Mouse (Mus musculus) lung, adult 2 months (tissue): ENCODE results near the gene Scarb1.
A peak's percentile ranks its signal among the peaks of the same experiment; 100 is the strongest.

ENCODE experiments used
- CTCF ChIP-seq: fragments of 200-500 bp; IDR thresholded peaks from 2 replicates; pipeline ENCODE4 v1.5.1; 2011; ENCODE audit warnings: mild to moderate bottlenecking, low read length, control low read depth; ENCODE audit not compliant: insufficient read depth
- POLR2A ChIP-seq: fragments of 200-500 bp; IDR thresholded peaks from 2 replicates; pipeline ENCODE4 v1.6.1; 2011; ENCODE audit warnings: low read depth, mild to moderate bottlenecking, control low read depth, low read length, borderline replicate concordance; ENCODE audit errors: extremely low read depth

DNA sequence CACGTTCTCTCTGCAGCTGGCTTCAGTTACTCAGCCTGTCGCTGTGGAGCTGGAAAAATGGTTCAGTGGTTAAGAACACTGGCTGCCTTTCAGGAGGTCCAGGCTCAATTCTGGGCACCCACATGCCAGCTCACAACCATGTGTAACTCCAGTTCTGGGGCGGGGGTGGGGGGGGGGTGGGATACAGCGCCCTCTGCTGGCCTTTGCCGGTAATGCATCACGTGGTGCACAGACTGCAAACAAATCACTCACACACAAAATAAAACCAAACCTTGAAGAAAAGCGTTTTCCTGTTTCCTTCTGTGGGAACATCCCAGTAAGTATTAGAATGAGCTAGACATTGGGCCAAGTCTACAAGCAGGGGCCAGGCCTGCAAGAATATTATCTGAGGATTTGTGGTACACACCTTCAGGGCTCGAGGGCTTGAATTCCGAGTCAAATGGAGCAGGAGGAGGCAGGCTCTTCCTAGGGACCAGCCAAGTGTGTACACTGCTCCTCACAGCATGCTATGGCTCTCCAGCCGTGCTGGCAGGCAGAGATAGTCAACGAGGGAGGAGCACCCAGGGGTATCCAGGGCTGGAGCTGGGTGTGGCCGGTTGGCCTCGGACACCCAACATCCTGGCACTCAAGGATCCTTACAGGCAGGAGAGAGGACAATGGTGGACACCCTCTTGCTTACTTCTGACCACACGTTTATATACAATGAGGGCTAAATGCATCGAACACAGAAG, 88.8 kb downstream of the Scarb1 start:
- TF ChIP-seq POLR2A = peak; percentile 56; the same call in 1 of the 2 replicates
- TF ChIP-seq CTCF = peak; percentile 59
